Mouse (Mus musculus): ENCODE results near the gene Bend7.

- TF ChIP-seq POLR2A (IDR thresholded peaks at IDR 0.05; ENCODE audit: borderline replicate concordance, insufficient read depth, low read length) (no peak), CTCF (IDR thresholded peaks at IDR 0.05; ENCODE audit: borderline replicate concordance, insufficient read depth, low read depth, low read length) (no peak)
Observed at GRCm38 (mm10) chr2:4782401-4782800, 64.8 kb downstream of the Bend7 start.
